Mouse (Mus musculus): ENCODE data around the gene Mfsd6.

DNA sequence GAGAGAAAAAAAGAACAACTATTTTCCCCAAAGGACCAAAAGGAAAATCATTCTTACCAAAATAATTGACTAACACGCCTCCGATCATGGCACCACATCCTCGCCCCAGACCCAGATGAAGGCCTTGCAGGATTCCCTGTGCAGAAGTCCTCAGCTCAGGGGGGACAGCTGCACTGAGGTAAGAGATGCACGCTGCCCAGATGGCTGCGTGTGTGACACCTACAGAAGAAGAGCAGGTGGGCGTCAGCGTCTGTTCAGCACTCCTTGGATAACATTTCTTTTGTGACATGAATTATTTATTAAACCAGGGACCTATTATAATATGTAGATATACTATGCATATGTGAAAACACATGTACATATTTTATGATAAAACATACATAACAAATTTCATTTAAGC, 64.0 kb downstream of the Mfsd6 start:
- TF ChIP-seq CTCF (IDR thresholded peaks at IDR 0.05; ENCODE audit: borderline replicate concordance, extremely low read depth, insufficient read depth, insufficient read length) (no peak), POLR2A (IDR thresholded peaks at IDR 0.05; ENCODE audit: borderline replicate concordance, extremely low read depth, insufficient read depth, insufficient read length, poor library complexity, severe bottlenecking) (no peak)
